Mouse (Mus musculus): ENCODE results near the gene Rcor1.
A peak's percentile ranks its signal among the peaks of the same experiment; 100 is the strongest.

The Rcor1 gene

GRCm38 (mm10) chr12:111162312-111163061 is 123.3 kb downstream of the Rcor1 start:
- no peak for DNase-seq (ENCODE audit: low spot score in 2 of 2)

- DNase-seq (ENCODE audit: low spot score in 2 of 2): peak; percentile 78 to 84
These were observed 125.2 kb downstream of the Rcor1 start for GRCm38 (mm10) chr12:111164310-111164751.

DNA sequence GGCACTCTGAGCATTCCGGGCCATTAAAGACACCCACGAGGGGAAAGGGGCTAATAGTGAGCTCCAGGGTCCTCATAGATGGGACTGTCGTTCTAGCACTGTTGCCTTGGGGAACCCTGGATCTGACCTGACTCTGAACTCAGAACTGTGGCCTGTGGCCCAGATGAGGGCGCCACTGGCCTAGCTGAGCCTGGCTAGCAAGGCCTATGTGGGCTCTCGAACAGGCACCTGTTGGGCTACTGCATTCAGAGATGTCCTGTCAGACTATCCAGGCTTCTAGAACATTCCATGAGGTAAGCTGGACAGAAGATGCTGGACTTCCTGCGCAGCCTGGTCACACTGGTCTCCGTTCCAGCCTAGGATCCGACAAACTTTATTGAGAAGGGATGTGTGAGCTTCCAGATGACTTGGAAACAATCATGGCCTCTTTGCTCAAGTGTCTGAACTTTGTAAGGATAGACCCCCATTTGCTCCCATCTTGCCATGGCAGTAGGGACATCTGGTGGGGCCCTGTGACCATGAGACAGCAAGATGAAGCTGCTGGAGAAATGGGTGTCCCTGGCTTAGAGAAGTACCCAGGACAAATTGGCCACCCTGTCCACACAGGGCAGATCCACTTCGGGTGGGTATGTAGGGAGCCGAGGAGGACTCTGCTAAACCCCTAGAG is 126.1 kb downstream of the Rcor1 start:
- peak; percentile 56 to 78 for DNase-seq (ENCODE audit: low spot score in 2 of 2)

Data from spleen, postnatal 4 days (tissue).